Mouse (Mus musculus): Measurements from ENCODE around the gene Cdk15.

Gene Cdk15

GRCm38 (mm10) chr1:59380926-59381325, 124.2 kb downstream of the Cdk15 start:
- DNase-seq = no peak

- DNase-seq = no peak
Observed at GRCm38 (mm10) chr1:59381483-59381882, 124.8 kb downstream of the Cdk15 start.

GRCm38 (mm10) chr1:59382516-59382915, 125.8 kb downstream of the Cdk15 start:
- DNase-seq = no peak

GRCm38 (mm10) chr1:59383049-59383610, 126.4 kb downstream of the Cdk15 start:
- DNase-seq = no peak

GRCm38 (mm10) chr1:59384400-59384799, 127.7 kb downstream of the Cdk15 start:
- DNase-seq = no peak

GRCm38 (mm10) chr1:59385641-59386040, 128.9 kb downstream of the Cdk15 start:
- DNase-seq = no peak

- DNase-seq = peak; percentile 35
Observed at GRCm38 (mm10) chr1:59387542-59388314, 131.0 kb downstream of the Cdk15 start.

GRCm38 (mm10) chr1:59389181-59389580, 132.5 kb downstream of the Cdk15 start:
- DNase-seq = no peak

- DNase-seq = no peak
Observed at GRCm38 (mm10) chr1:59391736-59392135, 135.0 kb downstream of the Cdk15 start.

GRCm38 (mm10) chr1:59394072-59394471, 137.4 kb downstream of the Cdk15 start:
- DNase-seq = no peak

GRCm38 (mm10) chr1:59394616-59395015, 137.9 kb downstream of the Cdk15 start:
- no peak for DNase-seq

- no peak for DNase-seq
Observed at GRCm38 (mm10) chr1:59395992-59396391, 139.3 kb downstream of the Cdk15 start.

GRCm38 (mm10) chr1:59399554-59400325, 143.0 kb downstream of the Cdk15 start:
- no peak for DNase-seq

GRCm38 (mm10) chr1:59401253-59401652, 144.5 kb downstream of the Cdk15 start:
- DNase-seq = no peak
